Mouse (Mus musculus) ES-Bruce4 (cell line): ENCODE measurements around the gene Arrdc3. TPM values are rescaled to one million over a fixed set of nuclear protein-coding genes. Genes with fewer than 3 reads are reported as not detected.

Experiments
- H3K27ac ChIP-seq: 2 replicates; pipeline ENCODE4 v1.5.1; 2012; ENCODE audit warnings: low read length, inconsistent platforms; ENCODE audit not compliant: insufficient read depth
- H3K27me3 ChIP-seq: 2 replicates; pipeline ENCODE4 v1.6.1; 2012; ENCODE audit warnings: mild to moderate bottlenecking, low read length, inconsistent platforms; ENCODE audit not compliant: control insufficient read depth, poor library complexity, insufficient read depth, severe bottlenecking
- H3K36me3 ChIP-seq: 2 replicates; pipeline ENCODE4 v1.6.1; 2012; ENCODE audit warnings: inconsistent platforms, mild to moderate bottlenecking, low read length, moderate library complexity; ENCODE audit not compliant: control insufficient read depth, poor library complexity, insufficient read depth, severe bottlenecking
- H3K4me1 ChIP-seq: one replicate; pipeline ENCODE4 v1.8.1; 2011; ENCODE audit warnings: low read length; ENCODE audit not compliant: control insufficient read depth, insufficient read depth
- H3K4me3 ChIP-seq: 2 replicates; pipeline ENCODE4 v1.5.1; 2011; ENCODE audit warnings: low read depth, mild to moderate bottlenecking, low read length
- H3K9ac ChIP-seq: 2 replicates; pipeline ENCODE4 v1.6.1; 2012; ENCODE audit warnings: low read depth, mild to moderate bottlenecking, inconsistent platforms; ENCODE audit not compliant: poor library complexity, severe bottlenecking
- H3K9me3 ChIP-seq: replicated peaks from 2 replicates; pipeline ENCODE4 v1.6.1; 2012; ENCODE audit warnings: mild to moderate bottlenecking, low read length, inconsistent platforms; ENCODE audit not compliant: control insufficient read depth, poor library complexity, insufficient read depth, severe bottlenecking
- CTCF ChIP-seq: IDR thresholded peaks from one replicate; pipeline ENCODE4 v1.8.1; 2011; ENCODE audit warnings: low read depth, low read length
- EP300 ChIP-seq: IDR thresholded peaks from 2 replicates; pipeline ENCODE4 v1.6.1; 2011; ENCODE audit warnings: low read depth, low read length; ENCODE audit not compliant: insufficient read depth
- POLR2A ChIP-seq: IDR thresholded peaks from one replicate; pipeline ENCODE4 v1.8.1; 2011; ENCODE audit warnings: low read length; ENCODE audit not compliant: insufficient read depth
- polyA plus RNA-seq: library from polyadenylated mRNA; stranded (reverse); fragments of >200 nt; gene quantifications from 2 replicates; pipeline ENCODE4 v1.2.4, GENCODE M21; 2011; ENCODE audit warnings: low read depth; ENCODE audit not compliant: missing spikeins, insufficient read depth, insufficient read length

The Arrdc3 gene
- polyA plus RNA-seq, 1 experiment: 29.5 TPM

- TF ChIP-seq POLR2A (no peak), CTCF (no peak), EP300 (no peak)
- H3K4me1 ChIP-seq: peaks cover 2% of the 10 kb centered on the region
- no peak overlapping the region for H3K9ac ChIP-seq
- H3K4me3 ChIP-seq: no peak overlapping the region
- H3K36me3 ChIP-seq: no peaks in the 10 kb centered on the region
- no peak overlapping the region for H3K27ac ChIP-seq
- no peaks in the 10 kb centered on the region for H3K27me3 ChIP-seq
- H3K9me3 ChIP-seq: no peaks in the 10 kb centered on the region
These were observed 18.2 kb downstream of the Arrdc3 start for GRCm38 (mm10) chr13:80901432-80901831.

GRCm38 (mm10) chr13:80902796-80903195 is 19.6 kb downstream of the Arrdc3 start:
- Histone ChIP-seq H3K9ac (no peak overlapping the region), H3K27me3 (no peaks in the 10 kb centered on the region), H3K36me3 (no peaks in the 10 kb centered on the region), H3K4me1 (peaks cover 2% of the 10 kb centered on the region), H3K27ac (no peak overlapping the region), H3K4me3 (no peak overlapping the region), H3K9me3 (no peaks in the 10 kb centered on the region)
- TF ChIP-seq POLR2A: no peak
- no peak for TF ChIP-seq EP300
- no peak for TF ChIP-seq CTCF

- TF ChIP-seq POLR2A (no peak), CTCF (no peak), EP300 (no peak)
- H3K9ac ChIP-seq: no peak overlapping the region
- H3K9me3 ChIP-seq: no peaks in the 10 kb centered on the region
- H3K27me3 ChIP-seq: no peaks in the 10 kb centered on the region
- no peak overlapping the region for H3K4me3 ChIP-seq
- H3K36me3 ChIP-seq: no peaks in the 10 kb centered on the region
- H3K27ac ChIP-seq: no peak overlapping the region
- no peaks in the 10 kb centered on the region for H3K4me1 ChIP-seq
These were observed 30.2 kb downstream of the Arrdc3 start for GRCm38 (mm10) chr13:80913361-80913760.

- H3K27ac ChIP-seq: no peak overlapping the region; the same call in 1 of the 2 replicates
These were observed 37.8 kb downstream of the Arrdc3 start for GRCm38 (mm10) chr13:80920939-80921338.

GRCm38 (mm10) chr13:80921593-80922327 is 38.6 kb downstream of the Arrdc3 start:
- H3K36me3 ChIP-seq: no peaks in the 10 kb centered on the region
- no peaks in the 10 kb centered on the region for H3K27me3 ChIP-seq
- H3K9me3 ChIP-seq: no peaks in the 10 kb centered on the region
- no peak overlapping the region for H3K9ac ChIP-seq
- peaks cover 3% of the 10 kb centered on the region for H3K4me1 ChIP-seq
- TF ChIP-seq POLR2A: no peak
- TF ChIP-seq EP300: peak; percentile 76; the same call in 1 of the 2 replicates
- no peak for TF ChIP-seq CTCF
- H3K27ac ChIP-seq: peak overlapping the region; percentile 97
- H3K4me3 ChIP-seq: peak overlapping the region; percentile 12; the same call in 1 of the 2 replicates

More at GRCm38 (mm10) chr13:80920939-80921338, 37.8 kb downstream of the Arrdc3 start:
- no peak for TF ChIP-seq CTCF
- no peak for TF ChIP-seq EP300
- TF ChIP-seq POLR2A: no peak
- Histone ChIP-seq H3K36me3 (no peaks in the 10 kb centered on the region), H3K9ac (no peak overlapping the region), H3K4me3 (no peak overlapping the region), H3K9me3 (no peaks in the 10 kb centered on the region), H3K27me3 (no peaks in the 10 kb centered on the region), H3K4me1 (peaks cover 3% of the 10 kb centered on the region)

- no peak for TF ChIP-seq CTCF
- no peak for TF ChIP-seq EP300
- no peak for TF ChIP-seq POLR2A
- Histone ChIP-seq H3K27ac (no peak overlapping the region), H3K27me3 (no peaks in the 10 kb centered on the region), H3K36me3 (no peaks in the 10 kb centered on the region), H3K4me3 (no peak overlapping the region), H3K9ac (no peak overlapping the region), H3K9me3 (no peaks in the 10 kb centered on the region), H3K4me1 (no peaks in the 10 kb centered on the region)
These were observed 45.0 kb downstream of the Arrdc3 start for GRCm38 (mm10) chr13:80928187-80928586.
